Mouse (Mus musculus): ENCODE data around the gene Rack1.

GRCm38 (mm10) chr11:48831273-48831672, 31.1 kb downstream of the Rack1 start:
- TF ChIP-seq POLR2A (IDR thresholded peaks at IDR 0.05; ENCODE audit: insufficient read depth, low read length) (no peak), CTCF (IDR thresholded peaks at IDR 0.05; ENCODE audit: low read depth, low read length) (no peak), EP300 (IDR thresholded peaks at IDR 0.05; ENCODE audit: insufficient read depth, low read depth, low read length) (no peak)

Data from ES-Bruce4 (cell line).